Mouse (Mus musculus): ENCODE data around the gene Gm5592. TPM values are rescaled to one million over a fixed set of nuclear protein-coding genes. Genes with fewer than 3 reads are reported as not detected.
"Not testable (repeated sequence)": the region's sequence is repeated elsewhere in the genome, so short reads cannot be mapped to it uniquely, and the experiment has no call there.

Gm5592 gene
- total RNA-seq (2015; ENCODE audit: low replicate concordance) (not detected in 2 replicates), total RNA-seq (2017; ENCODE audit: low replicate concordance) (not detected in 2 replicates)

GRCm38 (mm10) chr7:41153541-41153940 is at the start of gene Gm5592:
Gene Gm5592, plus strand, starts transcription at chr7:41153841.
- not testable (repeated sequence) for ATAC-seq (replicated peaks; ENCODE audit: low FRiP score, poor library complexity, severe bottlenecking)

- ATAC-seq (replicated peaks; ENCODE audit: low FRiP score, poor library complexity, severe bottlenecking), result not testable (repeated sequence)
Observed at GRCm38 (mm10) chr7:41155806-41156205, 2.2 kb downstream of the Gm5592 start.

GRCm38 (mm10) chr7:41157879-41158278 is 4.2 kb downstream of the Gm5592 start:
- ATAC-seq (replicated peaks; ENCODE audit: low FRiP score, poor library complexity, severe bottlenecking), result not testable (repeated sequence)

GRCm38 (mm10) chr7:41158562-41158961 is 4.9 kb downstream of the Gm5592 start:
- not testable (repeated sequence) for ATAC-seq (replicated peaks; ENCODE audit: low FRiP score, poor library complexity, severe bottlenecking)

GRCm38 (mm10) chr7:41193671-41194070 is 40.0 kb downstream of the Gm5592 start:
- ATAC-seq (replicated peaks; ENCODE audit: low FRiP score, poor library complexity, severe bottlenecking), result no peak

Other genes with a start within 250 kb of the Gm5592 start
- not detected in 2 replicates for gene 4930433I11Rik, start 166.3 kb upstream of the Gm5592 start, total RNA-seq (2015; ENCODE audit: low replicate concordance)
- gene 4930433I11Rik, start 166.3 kb upstream of the Gm5592 start, total RNA-seq (2017; ENCODE audit: low replicate concordance), result not detected in 2 replicates
- gene Gm4884, start 121.1 kb upstream of the Gm5592 start, total RNA-seq (2015; ENCODE audit: low replicate concordance), result not detected in 2 replicates
- gene Gm4884, start 121.1 kb upstream of the Gm5592 start, total RNA-seq (2017; ENCODE audit: low replicate concordance), result not detected in 2 replicates
- gene AI987944, start 239.5 kb downstream of the Gm5592 start, total RNA-seq (2015; ENCODE audit: low replicate concordance), result 11.9 and 15.5 TPM in 2 replicates
- gene AI987944, start 239.5 kb downstream of the Gm5592 start, total RNA-seq (2017; ENCODE audit: low replicate concordance), result 5.4 and 5.6 TPM in 2 replicates

All from erythroid progenitor cell, adult 5-6 weeks (primary cell).